Mouse (Mus musculus): Measurements from ENCODE around the gene Gm20815.
"Not testable (repeated sequence)": the region's sequence is repeated elsewhere in the genome, so short reads cannot be mapped to it uniquely, and the experiment has no call there.

The Gm20815 gene
- long read RNA-seq, experiment 1 = 0 reads
- long read RNA-seq, experiment 2 = 0 reads

GRCm38 (mm10) chrY:8835069-8835468 lies at the start of gene Gm20815:
TSS of gene Gm20815 (minus strand) at chrY:8835169.
- intact Hi-C loops (cut with DNase I) = not testable (repeated sequence)
